Mouse (Mus musculus) T-cell, adult 2 months (primary cell): ENCODE results near the gene Nfkbid.

Source experiments
- DNase-seq: peaks from one replicate; pipeline ENCODE4 v3.0.0; 2022; ENCODE audit warnings: low spot score

The Nfkbid gene

DNA sequence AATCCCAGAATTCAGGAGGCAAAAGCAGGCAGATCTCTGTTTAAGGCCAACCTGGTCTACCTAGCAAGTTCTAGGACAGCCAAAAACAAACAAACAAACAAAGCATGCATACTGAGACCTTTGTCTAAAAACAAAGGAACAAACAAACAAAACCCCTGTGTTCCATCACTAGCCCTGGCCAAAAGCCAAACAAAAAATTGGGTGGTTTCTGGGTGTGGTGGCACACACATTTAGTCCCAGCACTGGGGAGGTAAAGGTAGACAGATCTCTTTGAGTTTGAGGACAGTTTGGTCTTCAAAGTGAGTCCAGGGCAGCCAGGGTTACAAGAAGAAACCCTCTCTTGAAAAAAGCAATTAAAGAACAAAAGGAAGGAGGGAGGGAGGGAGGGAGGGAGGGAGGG, 7.8 kb downstream of the Nfkbid start:
- DNase-seq, result no peak

DNA sequence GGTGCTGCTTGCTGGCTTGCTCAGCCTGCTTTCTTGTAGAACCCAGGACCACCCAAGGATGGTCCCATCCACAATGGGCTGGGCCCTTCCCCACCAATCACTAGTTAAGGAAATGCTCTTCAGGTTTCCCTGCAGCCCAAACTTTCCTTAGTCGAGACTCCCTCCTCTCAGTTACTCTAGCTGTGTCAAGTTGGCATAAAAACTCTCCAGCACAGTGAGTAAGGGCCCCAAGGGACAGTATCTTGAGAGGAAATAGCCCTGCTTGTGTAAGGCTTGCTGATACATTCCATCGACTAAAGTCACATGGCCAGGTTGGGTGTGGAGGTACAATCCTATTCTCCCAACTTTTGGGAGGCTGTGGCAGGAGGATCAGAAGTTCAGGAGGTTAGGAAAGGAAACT, 8.7 kb downstream of the Nfkbid start:
- DNase-seq, result no peak

DNA sequence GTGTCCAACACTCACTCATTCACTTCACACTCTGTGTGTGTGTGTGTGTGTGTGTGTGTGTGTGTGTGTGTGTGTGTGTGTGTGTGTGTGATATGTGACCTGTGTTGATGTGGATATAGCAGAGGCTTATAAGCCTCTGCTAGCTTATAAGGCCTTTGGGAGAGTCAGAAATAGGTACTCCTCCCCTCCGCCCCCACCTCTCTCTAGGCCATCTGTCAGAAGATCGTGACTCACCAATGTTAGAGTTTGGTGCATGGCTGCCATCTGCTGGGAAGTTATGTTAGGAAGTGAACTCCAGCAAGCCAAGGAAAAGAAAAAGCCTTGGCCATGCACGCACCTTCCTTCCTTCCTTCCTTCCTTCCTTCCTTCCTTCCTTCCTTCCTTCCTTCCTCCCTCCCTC, 10.3 kb downstream of the Nfkbid start:
- peak; percentile 81 for DNase-seq

GRCm38 (mm10) chr7:30434238-30434637, 12.7 kb downstream of the Nfkbid start:
- no peak for DNase-seq

DNA sequence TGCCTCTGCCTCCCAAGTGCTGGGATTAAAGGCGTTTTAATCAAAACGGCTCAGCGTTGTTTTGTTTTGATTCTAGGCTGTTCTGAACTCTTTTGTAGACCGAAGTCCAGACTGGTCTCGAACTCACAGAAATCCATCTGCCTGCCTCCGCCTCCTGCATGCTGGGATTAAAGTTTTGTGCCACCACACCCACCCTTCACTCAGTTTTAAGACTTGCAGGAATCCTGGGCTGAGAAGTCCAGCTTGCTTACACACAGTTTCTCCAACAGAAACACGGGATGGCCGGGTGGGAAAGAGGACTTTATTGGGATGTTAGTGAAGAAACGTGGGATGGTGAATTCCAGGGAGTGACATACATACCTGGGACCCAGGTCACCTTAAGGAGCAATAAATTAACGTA, 13.2 kb downstream of the Nfkbid start:
- no peak for DNase-seq

DNA sequence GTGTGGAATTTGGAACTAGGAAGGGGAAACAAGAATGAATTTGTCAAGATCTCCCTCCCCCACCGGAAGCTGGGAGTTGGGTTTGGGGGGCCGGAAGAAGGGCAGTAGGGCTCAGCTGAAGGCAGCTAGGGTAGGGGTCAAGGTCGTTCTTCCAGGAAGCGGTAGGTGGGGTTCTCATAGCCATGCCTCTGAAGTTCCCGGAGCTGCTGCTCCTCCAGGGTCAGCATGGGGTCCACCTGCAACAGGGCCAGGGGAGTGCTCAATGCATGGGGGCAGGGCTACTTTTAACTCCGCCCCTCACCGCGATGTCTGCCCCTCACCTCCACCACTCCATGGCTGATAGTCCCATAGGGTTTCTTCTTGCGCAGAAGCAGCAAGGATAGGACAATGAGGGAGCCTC, 13.6 kb downstream of the Nfkbid start:
- no peak for DNase-seq

DNA sequence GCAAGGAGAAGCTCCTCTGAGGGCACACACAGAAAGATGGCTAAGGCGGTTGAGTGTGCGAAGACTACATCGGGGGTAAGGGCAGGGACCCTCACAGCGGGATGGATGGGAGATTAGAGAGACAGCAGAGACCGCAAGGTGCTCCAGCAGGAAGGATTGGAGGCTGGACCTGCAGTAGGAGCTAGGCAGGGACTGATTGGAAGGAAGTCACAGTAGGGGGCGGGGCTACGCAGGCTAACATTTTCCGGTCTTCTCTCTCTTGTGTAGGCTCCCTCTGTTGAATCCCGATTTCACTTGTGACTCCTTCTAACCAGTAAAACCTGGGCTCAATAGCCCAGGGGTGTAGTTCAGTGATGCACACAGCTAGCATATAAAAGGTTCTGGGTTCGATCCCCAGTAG, 15.3 kb downstream of the Nfkbid start:
- no peak for DNase-seq

DNA sequence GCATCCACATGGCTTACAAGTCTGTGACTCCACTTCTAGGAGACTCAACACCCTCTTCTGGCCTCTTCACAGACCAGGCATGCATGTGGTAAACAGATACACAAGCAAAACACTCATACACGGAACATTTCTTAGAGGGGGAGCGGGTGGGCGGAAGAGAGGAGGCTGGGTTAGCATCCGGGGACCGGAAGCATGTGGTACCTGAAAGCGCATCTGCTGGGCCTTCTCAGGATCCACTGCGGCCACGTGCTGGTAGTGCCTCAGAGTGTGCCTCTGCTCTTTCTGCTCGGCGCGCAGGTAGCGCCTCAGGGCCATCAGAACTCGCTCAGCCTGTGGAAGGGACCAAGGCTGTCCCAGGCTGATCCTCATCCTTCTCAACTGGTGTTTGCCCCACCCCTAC, 18.2 kb downstream of the Nfkbid start:
- no peak for DNase-seq

- peak; percentile 49 for DNase-seq
These were observed 19.2 kb downstream of the Nfkbid start for GRCm38 (mm10) chr7:30440697-30441096.

DNA sequence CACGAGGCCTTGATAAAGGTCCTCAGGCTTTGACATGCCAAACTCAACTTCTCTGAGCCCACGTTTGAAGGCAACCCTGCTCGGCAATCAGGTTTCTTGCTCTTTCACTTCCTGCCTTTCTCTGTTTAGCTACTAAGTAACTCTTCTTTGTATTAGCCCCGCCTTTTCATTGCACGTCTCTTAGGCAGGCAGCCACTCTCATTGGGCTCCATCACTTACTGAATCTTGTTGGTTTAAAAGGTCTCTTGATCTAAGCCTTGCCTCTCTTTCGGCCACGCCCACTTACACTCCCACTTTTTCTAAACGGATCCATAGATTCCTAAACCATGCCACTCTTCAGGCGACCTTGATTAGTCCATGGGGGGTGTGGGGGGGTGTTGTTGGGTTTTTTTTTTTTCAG, 22.2 kb downstream of the Nfkbid start:
- no peak for DNase-seq

DNA sequence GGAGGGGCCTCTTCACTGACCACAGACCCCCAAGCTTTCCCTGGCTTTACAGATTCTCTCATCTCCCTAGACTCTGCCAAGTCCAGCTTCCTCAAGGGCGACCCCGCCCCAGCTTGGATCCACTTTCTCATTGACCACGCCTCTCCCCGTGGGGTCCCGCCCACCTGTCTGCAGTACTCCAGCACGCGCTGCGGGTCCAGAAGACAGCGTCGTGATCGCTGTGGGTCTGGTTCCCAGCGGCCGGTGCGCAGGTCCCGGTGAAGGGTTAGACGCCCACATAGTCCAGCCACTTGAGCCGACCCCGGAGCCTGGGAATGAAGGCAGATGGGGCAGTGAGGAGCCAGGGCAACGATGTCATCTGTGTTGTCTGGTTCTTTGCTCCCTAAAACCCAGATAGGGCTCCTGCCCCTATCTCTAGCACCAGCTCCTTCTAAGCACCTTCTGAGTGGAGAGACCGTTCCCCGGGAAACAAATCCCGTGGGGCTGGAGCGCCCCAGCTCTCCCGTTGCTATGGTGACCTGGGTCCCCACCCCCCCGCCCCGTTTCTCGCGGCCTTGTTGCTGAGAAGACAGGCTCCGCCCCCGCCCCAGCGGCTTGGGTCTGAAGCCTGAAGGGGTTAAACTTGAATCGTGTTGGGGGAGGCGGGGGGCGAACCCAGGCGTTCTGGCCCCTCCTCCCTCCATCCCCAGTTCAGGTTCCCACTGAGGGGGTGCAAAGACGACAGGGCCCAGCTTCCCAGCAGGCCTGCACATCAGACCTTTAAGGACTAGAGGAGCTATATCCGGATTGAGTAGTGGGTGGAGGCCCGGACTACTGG, 22.8 kb downstream of the Nfkbid start:
- peak; percentile 28 for DNase-seq

- DNase-seq, result peak; percentile 51
These were observed 23.6 kb downstream of the Nfkbid start, which contains the start of gene Aplp1 for GRCm38 (mm10) chr7:30444971-30445751. Aplp1 (minus strand) TSS chr7:30445535.

DNA sequence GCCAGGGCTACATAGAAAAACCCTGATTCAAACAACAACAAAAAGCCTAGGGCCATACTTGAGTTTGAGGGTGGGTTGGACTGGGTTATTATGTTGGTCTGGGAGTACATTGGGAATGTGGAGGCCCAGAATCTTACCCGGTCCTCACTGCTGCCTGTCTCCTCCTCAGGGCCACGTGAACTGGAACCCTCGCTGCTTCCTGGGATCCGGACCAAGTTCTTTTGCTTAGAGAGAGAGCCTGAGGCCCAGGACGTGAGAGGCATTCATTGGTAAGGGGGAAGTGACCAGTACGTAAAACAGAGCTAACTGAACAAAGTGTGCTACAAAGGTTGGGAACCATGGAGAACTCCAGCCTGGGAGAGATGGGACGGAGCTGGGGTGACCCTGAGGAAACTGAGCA, 28.7 kb downstream of the Nfkbid start:
- no peak for DNase-seq

DNA sequence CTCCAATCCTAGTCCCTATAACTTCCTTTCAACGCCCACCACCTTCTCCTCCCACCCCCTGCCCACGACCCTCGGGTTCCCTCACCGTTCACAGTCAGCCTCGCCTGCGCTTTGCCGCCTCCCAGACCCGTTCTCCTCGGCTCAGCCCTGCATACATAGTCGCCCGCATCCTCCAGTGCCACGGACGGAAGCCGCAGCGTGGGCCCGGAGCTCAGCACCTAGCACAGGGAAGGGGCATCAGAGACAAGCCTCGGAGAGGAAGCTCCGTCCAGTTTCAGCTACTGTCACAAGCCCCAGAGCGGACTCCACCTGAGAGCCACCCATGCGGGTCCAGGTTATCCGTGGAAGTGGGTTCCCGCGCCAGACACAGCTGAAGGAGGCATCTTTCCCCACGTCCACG, 31.8 kb downstream of the Nfkbid start:
- DNase-seq, result no peak

- peak; percentile 46 for DNase-seq
These were observed 32.2 kb downstream of the Nfkbid start for GRCm38 (mm10) chr7:30453766-30454165.

GRCm38 (mm10) chr7:30454259-30454658, 32.7 kb downstream of the Nfkbid start:
- no peak for DNase-seq

GRCm38 (mm10) chr7:30456487-30456886, 35.0 kb downstream of the Nfkbid start:
- DNase-seq, result no peak

DNA sequence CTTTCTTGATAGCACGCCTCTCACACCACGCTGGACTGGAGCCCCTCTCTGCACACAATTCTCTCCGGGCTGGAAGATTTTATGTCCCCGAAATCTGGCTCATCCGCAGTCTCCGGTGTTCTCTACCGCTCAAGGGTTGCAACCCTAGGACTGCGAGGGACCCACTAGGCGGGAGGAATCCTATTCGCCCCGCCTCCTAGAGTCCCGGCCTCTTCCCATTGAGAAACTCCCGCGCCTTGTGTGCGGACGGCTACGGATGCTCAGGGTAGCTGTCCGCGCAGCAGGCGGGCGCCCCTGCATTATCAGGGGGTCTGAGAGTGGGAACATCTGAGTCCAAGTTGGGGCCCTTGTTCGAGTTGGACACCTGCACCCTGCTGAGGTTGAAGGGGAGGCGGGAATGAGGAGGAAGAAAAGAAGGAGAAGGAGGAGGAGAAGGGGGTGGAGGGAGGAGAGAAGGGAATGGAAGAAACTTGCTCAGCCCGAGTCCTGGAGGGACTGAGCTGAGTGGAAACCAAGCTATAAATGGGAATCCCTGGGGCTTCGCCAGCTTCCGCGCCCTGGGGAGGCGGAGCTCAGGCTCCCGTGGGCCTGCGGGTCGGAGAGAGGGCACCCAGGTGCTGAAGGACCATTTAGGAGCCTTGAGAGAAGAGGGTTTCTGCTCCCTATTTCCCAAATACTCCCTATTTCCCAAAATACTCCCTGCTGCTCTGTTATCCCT, 35.5 kb downstream of the Nfkbid start:
- no peak for DNase-seq

- no peak for DNase-seq
These were observed 36.2 kb downstream of the Nfkbid start, which contains the start of the genes Kirrel2 and Nphs1 for GRCm38 (mm10) chr7:30457629-30458330. Kirrel2 (minus strand) TSS chr7:30457690. Nphs1 (plus strand) TSS chr7:30458315.

- no peak for DNase-seq
These were observed 38.0 kb downstream of the Nfkbid start for GRCm38 (mm10) chr7:30459484-30459883.

DNA sequence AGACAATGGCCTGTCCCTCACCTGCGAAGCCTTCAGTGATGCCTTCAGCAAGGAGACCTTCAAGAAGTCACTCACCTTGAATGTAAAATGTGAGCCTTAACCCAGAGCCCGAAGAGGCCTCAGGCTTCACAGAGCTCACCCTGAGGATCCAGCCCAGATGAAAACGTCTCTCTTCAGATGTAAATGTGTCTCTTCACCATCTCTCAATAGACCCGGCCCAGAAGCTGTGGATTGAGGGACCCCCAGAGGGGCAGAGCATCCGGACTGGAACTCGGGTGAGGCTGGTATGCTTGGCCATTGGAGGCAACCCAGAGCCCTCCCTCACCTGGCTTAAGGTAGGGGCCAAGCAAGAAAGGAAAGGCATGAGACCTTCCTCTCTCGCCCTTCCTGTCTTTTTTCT, 42.0 kb downstream of the Nfkbid start:
- no peak for DNase-seq

DNA sequence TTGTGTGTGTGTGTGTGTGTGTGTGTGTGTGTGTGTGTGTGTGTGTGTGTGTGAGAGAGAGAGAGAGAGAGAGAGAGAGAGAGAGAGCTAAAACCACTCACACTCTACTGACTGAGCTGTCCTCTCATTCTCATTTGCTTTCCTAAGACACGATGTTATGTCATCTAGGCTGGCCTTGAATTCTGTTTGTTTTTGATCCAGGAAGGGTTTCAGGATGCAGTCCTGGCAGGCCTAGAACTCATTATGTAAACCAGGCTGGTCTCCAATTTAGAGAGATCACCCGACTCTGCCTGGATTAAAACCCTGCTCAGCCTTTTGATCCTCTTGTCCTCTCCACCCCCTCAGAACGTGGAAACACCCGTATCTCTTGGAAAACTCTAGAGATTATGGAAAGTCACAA, 42.5 kb downstream of the Nfkbid start:
- DNase-seq, result no peak
